Mouse (Mus musculus) testis, adult 2 months (tissue): ENCODE data around the gene Rnf19b.

Source experiments
- CTCF ChIP-seq: fragments of 200-500 bp; IDR thresholded peaks from 2 replicates; pipeline ENCODE4 v1.5.1; 2012; ENCODE audit warnings: low read depth, mild to moderate bottlenecking, inconsistent platforms, low read length, moderate library complexity; ENCODE audit not compliant: control insufficient read depth, insufficient read depth, insufficient replicate concordance
- POLR2A ChIP-seq: fragments of 200-500 bp; IDR thresholded peaks from 2 replicates; pipeline ENCODE4 v1.6.1; 2012; ENCODE audit warnings: low read depth, mild to moderate bottlenecking, inconsistent platforms, low read length, moderate library complexity; ENCODE audit not compliant: control insufficient read depth

- TF ChIP-seq POLR2A (no peak), CTCF (no peak)
These were observed 64.6 kb downstream of the Rnf19b start for GRCm38 (mm10) chr4:129122719-129123118.
